Mouse (Mus musculus) bone marrow, adult 2 months (tissue): ENCODE data around the gene Taok2. TPM values are rescaled to one million over a fixed set of nuclear protein-coding genes. Genes with fewer than 3 reads are reported as not detected.

Experiments
- H3K27ac ChIP-seq: fragments of 200-500 bp; 2 replicates; pipeline ENCODE4 v1.5.1; 2012; ENCODE audit warnings: low read depth, mild to moderate bottlenecking, control low read depth, inconsistent platforms, low read length; ENCODE audit not compliant: control insufficient read depth, poor library complexity, insufficient read depth
- H3K4me1 ChIP-seq: fragments of 200-500 bp; 2 replicates; pipeline ENCODE4 v1.6.1; 2011; ENCODE audit warnings: low read length; ENCODE audit not compliant: control insufficient read depth, insufficient read depth
- H3K4me3 ChIP-seq: fragments of 200-500 bp; replicated peaks from 2 replicates; pipeline ENCODE3; 2011; ENCODE audit warnings: mild to moderate bottlenecking, low read depth, low read length, control low read depth; ENCODE audit not compliant: control insufficient read depth
- CTCF ChIP-seq: fragments of 200-500 bp; IDR thresholded peaks from 2 replicates; pipeline ENCODE4 v1.5.1; 2011; ENCODE audit warnings: low read length, control low read depth; ENCODE audit not compliant: control insufficient read depth, insufficient read depth
- POLR2A ChIP-seq: fragments of 200-500 bp; IDR thresholded peaks from 2 replicates; pipeline ENCODE4 v1.6.1; 2011; ENCODE audit warnings: low read depth, mild to moderate bottlenecking, control low read depth, low read length, borderline replicate concordance; ENCODE audit not compliant: control insufficient read depth
- WGBS: fragments of 180-500 bp; shearing (Covaris S2); methylation state at CpG from one replicate; pipeline ENCODE4 v1.1.7; 2018; 5-methylcytosine and 5-hydroxymethylcytosine counted together
- polyA plus RNA-seq: library from polyadenylated mRNA; stranded (reverse); fragments of >200 nt; gene quantifications from 2 replicates; pipeline ENCODE4 v1.2.4, GENCODE M21; 2011; ENCODE audit warnings: low replicate concordance; ENCODE audit not compliant: missing spikeins, insufficient read depth, insufficient read length

Gene Taok2
- polyA plus RNA-seq, result 113 and 149 TPM in 2 replicates

GRCm38 (mm10) chr7:126884286-126885164 lies at the start of gene Taok2:
Taok2 (minus strand) TSS chr7:126884703.
- peak; percentile 36; the same call in 1 of the 2 replicates for TF ChIP-seq POLR2A
- peak; percentile 13; the same call in 1 of the 2 replicates for TF ChIP-seq CTCF
- H3K4me1 ChIP-seq, result peaks cover 3% of the 10 kb centered on the region; the same call in 1 of the 2 replicates
- H3K27ac ChIP-seq, result peak within 1 kb of the TSS; percentile 84
- H3K4me3 ChIP-seq, result peak within 1 kb of the TSS; percentile 91
- under 1% methylated on average over 56 of the region's 56 CpGs for WGBS

- TF ChIP-seq POLR2A (no peak), CTCF (no peak)
- WGBS, result 85% methylated on average over 2 of the region's 2 CpGs
Observed at GRCm38 (mm10) chr7:126932652-126933051, 48.1 kb upstream of the Taok2 start.

GRCm38 (mm10) chr7:126929046-126929445 lies 44.5 kb upstream of the Taok2 start:
- 1% methylated on average over 27 of the region's 27 CpGs for WGBS
- Histone ChIP-seq H3K4me1 (peaks cover 3% of the 10 kb centered on the region), H3K27ac (peak overlapping the region; percentile 50; the same call in 1 of the 2 replicates), H3K4me3 (peak overlapping the region; percentile 95)
- no peak for TF ChIP-seq CTCF
- TF ChIP-seq POLR2A, result no peak

More at GRCm38 (mm10) chr7:126932652-126933051, 48.1 kb upstream of the Taok2 start:
- H3K27ac ChIP-seq, result no peak overlapping the region
- no peak overlapping the region for H3K4me3 ChIP-seq
- H3K4me1 ChIP-seq, result peaks cover 1% of the 10 kb centered on the region; the same call in 1 of the 2 replicates

- peak within 1 kb of the TSS; percentile 50 for H3K27ac ChIP-seq
- H3K4me1 ChIP-seq, result peaks cover 3% of the 10 kb centered on the region
- under 1% methylated on average over 56 of the region's 56 CpGs for WGBS
- TF ChIP-seq CTCF (no peak), POLR2A (peak; percentile 67; the same call in 1 of the 2 replicates)
- H3K4me3 ChIP-seq, result peak within 1 kb of the TSS; percentile 95
Observed at GRCm38 (mm10) chr7:126928384-126929037, 44.0 kb upstream of the Taok2 start, which contains the start of gene Kctd13. Kctd13 (plus strand) TSS chr7:126928879.

GRCm38 (mm10) chr7:126926299-126926698 lies 41.8 kb upstream of the Taok2 start:
- WGBS, result 27% methylated on average over 3 of the region's 3 CpGs
- peaks cover 3% of the 10 kb centered on the region for H3K4me1 ChIP-seq
- no peak overlapping the region for H3K27ac ChIP-seq
- TF ChIP-seq POLR2A, result no peak
- no peak overlapping the region for H3K4me3 ChIP-seq

GRCm38 (mm10) chr7:126923999-126924398 lies 39.5 kb upstream of the Taok2 start:
- Histone ChIP-seq H3K27ac (no peak overlapping the region), H3K4me3 (no peak overlapping the region), H3K4me1 (peaks cover 1% of the 10 kb centered on the region; the same call in 1 of the 2 replicates)
- no peak for TF ChIP-seq CTCF
- no peak for TF ChIP-seq POLR2A
- 60% methylated on average over 5 of the region's 5 CpGs for WGBS

GRCm38 (mm10) chr7:126922624-126923060 lies 38.1 kb upstream of the Taok2 start, which contains the start of gene Tmem219:
Tmem219 (minus strand) TSS chr7:126922917.
- no peak for TF ChIP-seq CTCF
- no peak for TF ChIP-seq POLR2A

GRCm38 (mm10) chr7:126921563-126921962 lies 37.1 kb upstream of the Taok2 start:
- TF ChIP-seq POLR2A (no peak), CTCF (no peak)
- Histone ChIP-seq H3K4me1 (no peaks in the 10 kb centered on the region), H3K27ac (no peak overlapping the region), H3K4me3 (no peak overlapping the region)
- 72% methylated on average over 2 of the region's 2 CpGs for WGBS

More at GRCm38 (mm10) chr7:126922624-126923060, 38.1 kb upstream of the Taok2 start, which contains the start of gene Tmem219:
- H3K4me1 ChIP-seq, result peaks cover 1% of the 10 kb centered on the region; the same call in 1 of the 2 replicates
- 71% methylated on average over 5 of the region's 5 CpGs for WGBS
- H3K27ac ChIP-seq, result no peak within 1 kb of the TSS
- no peak within 1 kb of the TSS for H3K4me3 ChIP-seq
